Mouse (Mus musculus) heart, embryonic 12.5 days (tissue): ENCODE results near the gene Sf1. TPM values are rescaled to one million over a fixed set of nuclear protein-coding genes. Genes with fewer than 3 reads are reported as not detected.
A peak's percentile ranks its signal among the peaks of the same experiment; 100 is the strongest.

Source experiments
- ATAC-seq: fragments of 200-750 bp; cut with Nextera tagmentation; 2 replicates; pipeline ENCODE4 v1.8.0; 2017; ENCODE audit warnings: moderate TSS enrichment, moderate library complexity; ENCODE audit not compliant: insufficient number of reproducible peaks, low FRiP score
- H3K27ac ChIP-seq: fragments of 300-500 bp; sonication (generic); 2 replicates; pipeline ENCODE4 v1.5.1; 2016; ENCODE audit warnings: mild to moderate bottlenecking, moderate library complexity; ENCODE audit not compliant: poor library complexity, severe bottlenecking
- H3K27me3 ChIP-seq: fragments of 300-500 bp; sonication (generic); replicated peaks from 2 replicates; pipeline ENCODE4 v1.6.1; 2016; ENCODE audit warnings: mild to moderate bottlenecking, moderate library complexity
- H3K36me3 ChIP-seq: fragments of 300-500 bp; sonication (generic); 2 replicates; pipeline ENCODE4 v1.6.1; 2016; ENCODE audit warnings: mild to moderate bottlenecking, moderate library complexity
- H3K4me1 ChIP-seq: fragments of 300-500 bp; sonication (generic); replicated peaks from 2 replicates; pipeline ENCODE4 v1.6.1; 2016; ENCODE audit warnings: mild to moderate bottlenecking
- H3K4me2 ChIP-seq: fragments of 300-500 bp; sonication (generic); 2 replicates; pipeline ENCODE4 v1.6.1; 2016; ENCODE audit warnings: mild to moderate bottlenecking, moderate library complexity
- H3K4me3 ChIP-seq: fragments of 300-500 bp; sonication (generic); 2 replicates; pipeline ENCODE4 v1.5.1; 2016; ENCODE audit warnings: mild to moderate bottlenecking
- H3K9ac ChIP-seq: fragments of 300-500 bp; sonication (generic); 2 replicates; pipeline ENCODE4 v1.6.1; 2016; ENCODE audit warnings: mild to moderate bottlenecking, moderate library complexity
- H3K9me3 ChIP-seq: fragments of 300-500 bp; sonication (generic); replicated peaks from 2 replicates; pipeline ENCODE4 v1.6.1; 2016; ENCODE audit warnings: mild to moderate bottlenecking, moderate library complexity
- WGBS: fragments of 180-500 bp; shearing (Covaris S2); methylation state at CpG from one replicate; pipeline ENCODE4 v1.1.7; 2016; 5-methylcytosine and 5-hydroxymethylcytosine counted together
- polyA plus RNA-seq: library from polyadenylated mRNA; unstranded; fragments of >200 nt; fragmentation: Nextera tagmentation; extraction: Ambion mirVana; gene quantifications from 2 replicates; pipeline ENCODE4 v1.2.1, GENCODE M21; 2016

Sf1 gene
- polyA plus RNA-seq, 1 experiment from 2014 or later: 127 TPM

- Histone ChIP-seq H3K4me1 (peaks cover 24% of the 10 kb centered on the region), H3K4me2 (peak overlapping the region; percentile 92), H3K9ac (no peak overlapping the region), H3K27me3 (no peaks in the 10 kb centered on the region), H3K9me3 (no peaks in the 10 kb centered on the region), H3K4me3 (peak overlapping the region; percentile 68), H3K27ac (no peak overlapping the region), H3K36me3 (peaks cover 68% of the 10 kb centered on the region)
- no peak for ATAC-seq
- WGBS: 70% methylated on average over 5 of the region's 5 CpGs
Measured at GRCm38 (mm10) chr19:6342276-6342933, 21.1 kb upstream of the Sf1 start.

DNA sequence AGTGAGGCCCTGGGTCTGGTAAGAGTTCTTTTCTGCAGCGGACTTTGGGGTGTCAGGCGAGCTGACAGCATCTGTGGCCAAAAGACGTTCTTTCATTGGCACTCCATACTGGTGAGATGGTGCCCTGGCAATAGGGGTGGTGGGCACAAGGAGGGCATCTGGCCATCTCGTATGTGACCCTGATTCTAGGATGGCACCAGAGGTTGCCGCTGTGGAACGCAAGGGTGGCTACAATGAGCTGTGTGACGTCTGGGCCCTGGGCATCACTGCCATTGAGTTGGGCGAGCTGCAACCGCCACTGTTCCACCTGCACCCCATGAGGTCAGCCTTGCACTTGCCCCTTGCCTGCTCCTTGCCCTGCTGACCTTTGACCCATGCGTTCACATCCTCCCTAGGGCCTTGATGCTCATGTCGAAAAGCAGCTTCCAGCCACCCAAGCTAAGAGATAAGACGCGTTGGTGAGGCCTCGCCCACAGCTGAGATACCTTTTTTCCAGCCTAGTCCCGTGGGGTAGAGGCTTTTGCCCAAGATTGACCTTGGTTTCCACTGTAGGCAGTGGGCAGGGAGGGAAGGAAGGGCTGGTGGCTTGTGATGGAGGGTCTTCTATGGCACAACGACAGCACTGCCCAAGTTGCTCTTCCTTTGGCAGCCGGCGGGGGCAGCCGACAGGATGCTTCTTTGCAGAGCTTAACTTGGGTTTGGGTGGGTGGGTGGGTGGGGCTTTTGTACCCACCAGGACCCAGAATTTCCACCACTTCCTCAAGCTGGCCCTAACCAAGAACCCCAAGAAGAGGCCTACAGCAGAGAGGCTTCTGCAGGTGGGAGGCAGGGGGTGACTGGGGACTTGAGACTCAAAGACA, 20.2 kb upstream of the Sf1 start:
- no peak overlapping the region for H3K9ac ChIP-seq
- 73% methylated on average over 19 of the region's 19 CpGs for WGBS
- H3K4me1 ChIP-seq: peaks cover 24% of the 10 kb centered on the region
- no peak overlapping the region for H3K27ac ChIP-seq
- ATAC-seq: no peak
- H3K4me2 ChIP-seq: peak overlapping the region; percentile 92; the same call in 1 of the 2 replicates
- peaks cover 61% of the 10 kb centered on the region for H3K36me3 ChIP-seq
- H3K9me3 ChIP-seq: no peaks in the 10 kb centered on the region
- H3K27me3 ChIP-seq: no peaks in the 10 kb centered on the region
- no peak overlapping the region for H3K4me3 ChIP-seq

DNA sequence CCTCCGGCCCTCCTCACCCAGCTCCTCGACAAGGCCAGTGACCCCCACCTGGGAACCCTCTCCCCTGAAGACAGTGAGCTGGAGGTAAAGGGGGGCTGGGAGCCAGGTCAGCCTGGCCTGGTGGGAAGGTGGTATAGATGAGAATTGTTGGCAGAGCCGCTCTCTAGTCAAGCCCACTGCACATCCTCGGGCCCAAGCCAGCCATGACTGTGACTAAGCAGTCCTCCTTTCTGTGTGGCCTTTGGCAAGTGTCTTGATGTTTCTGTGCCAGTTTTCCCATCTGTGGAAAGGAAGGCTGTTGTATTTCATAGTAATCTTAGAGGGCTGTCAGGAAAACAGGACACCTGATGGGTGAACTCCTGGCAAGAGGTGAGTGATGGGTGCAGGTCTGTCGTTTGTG, 19.5 kb upstream of the Sf1 start:
- Histone ChIP-seq H3K27me3 (no peaks in the 10 kb centered on the region), H3K27ac (no peak overlapping the region), H3K4me3 (no peak overlapping the region), H3K4me1 (peaks cover 31% of the 10 kb centered on the region), H3K9ac (no peak overlapping the region), H3K9me3 (no peaks in the 10 kb centered on the region), H3K36me3 (peaks cover 54% of the 10 kb centered on the region), H3K4me2 (no peak overlapping the region)
- no peak for ATAC-seq
- WGBS: 85% methylated on average over 5 of the region's 5 CpGs

DNA sequence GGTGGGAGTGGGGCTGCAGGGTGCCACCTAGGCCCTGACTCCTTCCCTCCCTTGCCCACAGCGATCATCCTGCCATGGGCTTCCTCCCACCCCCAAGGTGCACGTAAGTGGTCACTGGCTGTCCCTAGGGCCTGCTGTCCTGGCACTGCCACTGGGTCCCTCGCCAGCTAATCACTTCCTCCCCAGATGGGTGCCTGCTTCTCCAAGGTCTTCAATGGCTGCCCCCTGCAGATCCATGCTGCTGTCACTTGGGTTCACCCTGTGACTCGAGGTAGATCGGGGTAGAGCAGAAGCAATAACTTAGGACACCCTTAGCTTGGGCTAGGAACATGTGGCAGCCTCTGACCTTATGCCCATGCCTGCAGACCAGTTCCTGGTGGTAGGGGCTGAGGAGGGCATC, 17.5 kb upstream of the Sf1 start:
- Histone ChIP-seq H3K9ac (no peak overlapping the region), H3K36me3 (peaks cover 41% of the 10 kb centered on the region), H3K9me3 (no peaks in the 10 kb centered on the region), H3K27ac (no peak overlapping the region), H3K4me2 (no peak overlapping the region), H3K4me3 (no peak overlapping the region), H3K4me1 (peaks cover 31% of the 10 kb centered on the region), H3K27me3 (no peaks in the 10 kb centered on the region)
- WGBS: 91% methylated on average over 5 of the region's 5 CpGs
- no peak for ATAC-seq

- 81% methylated on average over 10 of the region's 10 CpGs for WGBS
- Histone ChIP-seq H3K36me3 (peaks cover 41% of the 10 kb centered on the region), H3K9me3 (no peaks in the 10 kb centered on the region)
Measured at GRCm38 (mm10) chr19:6346661-6347060, 16.8 kb upstream of the Sf1 start.

DNA sequence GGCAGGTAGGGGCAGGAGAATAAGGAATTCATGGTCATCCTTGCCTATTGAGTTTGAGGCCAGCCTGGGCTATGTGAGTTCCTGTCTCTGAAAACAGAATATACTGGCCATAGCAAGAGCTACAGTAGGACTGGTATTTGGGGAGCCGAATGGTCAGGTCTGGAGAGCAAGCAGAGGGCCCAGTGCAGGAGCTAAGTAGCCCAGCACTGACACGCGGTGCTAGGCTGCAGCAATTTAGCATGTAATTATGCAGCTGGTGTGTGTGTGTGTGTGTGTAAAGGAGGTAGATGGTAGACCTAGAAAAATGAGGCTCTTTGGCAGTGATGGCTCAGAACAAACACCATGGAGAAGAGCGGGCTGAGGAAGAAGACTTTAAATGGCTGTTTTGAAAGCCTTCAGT, 15.9 kb upstream of the Sf1 start:
- Histone ChIP-seq H3K27me3 (no peaks in the 10 kb centered on the region), H3K36me3 (peaks cover 44% of the 10 kb centered on the region), H3K27ac (no peak overlapping the region), H3K9ac (no peak overlapping the region), H3K4me2 (no peak overlapping the region), H3K4me3 (no peak overlapping the region), H3K9me3 (no peaks in the 10 kb centered on the region), H3K4me1 (peaks cover 23% of the 10 kb centered on the region)
- 95% methylated on average over 4 of the region's 4 CpGs for WGBS
- no peak for ATAC-seq

More at GRCm38 (mm10) chr19:6346661-6347060, 16.8 kb upstream of the Sf1 start:
- H3K4me3 ChIP-seq: no peak overlapping the region
- no peak overlapping the region for H3K9ac ChIP-seq
- H3K4me2 ChIP-seq: no peak overlapping the region
- H3K4me1 ChIP-seq: peaks cover 31% of the 10 kb centered on the region
- no peak for ATAC-seq
- H3K27ac ChIP-seq: no peak overlapping the region
- H3K27me3 ChIP-seq: no peaks in the 10 kb centered on the region

DNA sequence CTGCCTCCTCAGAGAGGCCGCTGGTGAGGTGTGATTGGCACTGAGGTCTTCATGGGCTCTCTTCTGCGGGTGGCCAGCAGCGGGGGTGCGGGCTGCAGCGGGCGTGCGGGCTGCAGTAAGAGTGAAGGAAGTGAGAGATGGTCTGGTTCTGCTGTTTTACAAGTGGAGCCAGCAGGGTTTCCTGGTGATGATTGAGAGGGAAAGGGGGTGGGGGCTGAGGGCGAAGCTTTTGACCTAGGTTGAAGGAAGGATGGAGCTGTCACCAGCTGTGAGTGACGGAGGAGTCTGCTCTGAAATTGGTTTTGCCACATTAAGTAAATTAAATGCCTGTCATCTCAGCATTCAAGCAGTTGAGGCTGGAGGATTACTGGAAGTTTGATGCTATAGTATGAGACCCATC, 14.8 kb upstream of the Sf1 start:
- no peak for ATAC-seq
- Histone ChIP-seq H3K9ac (no peak overlapping the region), H3K9me3 (no peaks in the 10 kb centered on the region), H3K4me3 (no peak overlapping the region), H3K27ac (peak overlapping the region; percentile 65), H3K4me1 (peaks cover 27% of the 10 kb centered on the region), H3K27me3 (no peaks in the 10 kb centered on the region), H3K4me2 (peak overlapping the region; percentile 9; the same call in 1 of the 2 replicates), H3K36me3 (peaks cover 51% of the 10 kb centered on the region)
- WGBS: 32% methylated on average over 9 of the region's 9 CpGs

DNA sequence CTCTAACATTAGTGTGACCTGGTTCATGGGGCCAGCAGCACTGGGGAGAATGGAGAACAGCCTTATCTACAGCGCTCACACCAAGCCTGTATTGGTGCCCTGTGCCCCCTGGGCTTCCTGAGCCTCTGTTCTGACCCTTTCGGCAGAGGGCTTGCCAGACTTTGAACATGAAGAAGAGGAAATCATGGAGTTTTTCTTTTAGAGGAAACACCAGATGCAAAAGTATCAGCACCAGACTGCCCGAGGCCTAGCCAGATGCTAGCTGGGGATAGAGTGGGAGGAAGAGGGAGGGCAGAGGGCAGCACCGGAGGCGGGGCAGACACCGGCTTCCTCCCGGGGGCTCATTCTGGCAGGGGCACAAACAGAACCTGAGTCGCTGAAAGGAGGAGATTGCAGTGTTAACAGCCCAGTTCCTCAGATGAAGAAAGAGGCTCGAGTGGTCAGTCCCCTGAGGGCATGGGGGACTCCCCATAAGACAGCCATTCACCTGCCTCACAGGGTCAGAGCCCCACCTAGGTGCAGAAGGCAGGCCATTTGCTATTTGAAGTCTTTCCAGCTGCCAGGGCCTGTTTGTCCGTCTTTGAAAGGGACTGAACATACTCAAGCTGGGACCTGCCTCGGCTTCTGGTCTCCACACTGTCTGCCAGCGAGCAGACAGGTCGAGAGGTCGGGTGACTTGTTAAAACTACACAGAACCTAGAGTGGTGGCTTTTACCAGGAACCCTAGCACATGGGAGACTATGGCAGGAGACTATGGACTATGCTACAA, 14.1 kb upstream of the Sf1 start:
- H3K9me3 ChIP-seq: no peaks in the 10 kb centered on the region
- 40% methylated on average over 14 of the region's 14 CpGs for WGBS

GRCm38 (mm10) chr19:6351431-6352106, 11.9 kb upstream of the Sf1 start:
- H3K9me3 ChIP-seq: no peaks in the 10 kb centered on the region
- 62% methylated on average over 14 of the region's 14 CpGs for WGBS
- no peak overlapping the region for H3K4me2 ChIP-seq
- H3K27ac ChIP-seq: no peak overlapping the region
- peaks cover 34% of the 10 kb centered on the region for H3K4me1 ChIP-seq
- no peak overlapping the region for H3K4me3 ChIP-seq
- no peak overlapping the region for H3K9ac ChIP-seq
- no peak for ATAC-seq
- peaks cover 36% of the 10 kb centered on the region for H3K36me3 ChIP-seq
- no peaks in the 10 kb centered on the region for H3K27me3 ChIP-seq

More for the DNA sequence above, 14.1 kb upstream of the Sf1 start:
- peaks cover 34% of the 10 kb centered on the region for H3K4me1 ChIP-seq
- no peak overlapping the region for H3K4me3 ChIP-seq
- no peaks in the 10 kb centered on the region for H3K27me3 ChIP-seq
- ATAC-seq: peak; percentile 38; the same call in 1 of the 2 replicates
- H3K27ac ChIP-seq: peak overlapping the region; percentile 65
- H3K36me3 ChIP-seq: peaks cover 52% of the 10 kb centered on the region
- no peak overlapping the region for H3K9ac ChIP-seq
- peak overlapping the region; percentile 9 for H3K4me2 ChIP-seq

- no peak for ATAC-seq
- Histone ChIP-seq H3K27me3 (no peaks in the 10 kb centered on the region), H3K9ac (no peak overlapping the region), H3K27ac (no peak overlapping the region), H3K4me2 (no peak overlapping the region), H3K4me1 (peaks cover 34% of the 10 kb centered on the region), H3K9me3 (no peaks in the 10 kb centered on the region), H3K36me3 (peaks cover 30% of the 10 kb centered on the region), H3K4me3 (no peak overlapping the region)
- WGBS: 84% methylated on average over 2 of the region's 2 CpGs
Measured at GRCm38 (mm10) chr19:6352107-6352505, 11.4 kb upstream of the Sf1 start.
